Mouse (Mus musculus) neutrophil, adult 83 days (primary cell): ENCODE results near the gene Zscan4-ps2. TPM values are rescaled to one million over a fixed set of nuclear protein-coding genes. Genes with fewer than 3 reads are reported as not detected.

Experiments used
- total RNA-seq, 2 experiments: library from RNA; stranded (reverse); gene quantifications; one replicate each; pipeline ENCODE4 v1.2.4; 2023

Gene Zscan4-ps2
- not detected for total RNA-seq

GRCm38 (mm10) chr7:11514010-11514409 is at the start of gene Zscan4-ps2:
Gene Zscan4-ps2, plus strand, starts transcription at chr7:11514310.

Other genes with a start within 250 kb of the Zscan4-ps2 start
- not detected for gene Zscan4e, start 203.6 kb upstream of the Zscan4-ps2 start, total RNA-seq
- not detected for gene Zscan4f, start 116.4 kb upstream of the Zscan4-ps2 start, total RNA-seq
- gene Zscan4-ps3, start 95.0 kb downstream of the Zscan4-ps2 start, total RNA-seq, result not detected
- under 1 TPM; 0.11 to 0.20 TPM for gene Vmn1r72, start 165.8 kb downstream of the Zscan4-ps2 start, total RNA-seq
- gene Vmn1r73, start 216.0 kb downstream of the Zscan4-ps2 start, total RNA-seq, result not detected